Mouse (Mus musculus) splenic B cell, adult 2 months (primary cell): ENCODE results near the gene Ubxn10.

Source experiments
- DNase-seq: peaks from one replicate; pipeline ENCODE4 v3.0.0-alpha.2; 2011; ENCODE audit warnings: low read depth, low spot score
- H3K27me3 ChIP-seq: 2 replicates; pipeline ENCODE4 v1.6.1; 2012; ENCODE audit warnings: mild to moderate bottlenecking, low read length, moderate library complexity, mixed read lengths; ENCODE audit not compliant: control insufficient read depth, poor library complexity, insufficient read depth, severe bottlenecking
- H3K36me3 ChIP-seq: 2 replicates; pipeline ENCODE4 v1.6.1; 2012; ENCODE audit warnings: mild to moderate bottlenecking, low read length, moderate library complexity, mixed read lengths; ENCODE audit not compliant: control insufficient read depth, poor library complexity, insufficient read depth, severe bottlenecking

The Ubxn10 gene

DNA sequence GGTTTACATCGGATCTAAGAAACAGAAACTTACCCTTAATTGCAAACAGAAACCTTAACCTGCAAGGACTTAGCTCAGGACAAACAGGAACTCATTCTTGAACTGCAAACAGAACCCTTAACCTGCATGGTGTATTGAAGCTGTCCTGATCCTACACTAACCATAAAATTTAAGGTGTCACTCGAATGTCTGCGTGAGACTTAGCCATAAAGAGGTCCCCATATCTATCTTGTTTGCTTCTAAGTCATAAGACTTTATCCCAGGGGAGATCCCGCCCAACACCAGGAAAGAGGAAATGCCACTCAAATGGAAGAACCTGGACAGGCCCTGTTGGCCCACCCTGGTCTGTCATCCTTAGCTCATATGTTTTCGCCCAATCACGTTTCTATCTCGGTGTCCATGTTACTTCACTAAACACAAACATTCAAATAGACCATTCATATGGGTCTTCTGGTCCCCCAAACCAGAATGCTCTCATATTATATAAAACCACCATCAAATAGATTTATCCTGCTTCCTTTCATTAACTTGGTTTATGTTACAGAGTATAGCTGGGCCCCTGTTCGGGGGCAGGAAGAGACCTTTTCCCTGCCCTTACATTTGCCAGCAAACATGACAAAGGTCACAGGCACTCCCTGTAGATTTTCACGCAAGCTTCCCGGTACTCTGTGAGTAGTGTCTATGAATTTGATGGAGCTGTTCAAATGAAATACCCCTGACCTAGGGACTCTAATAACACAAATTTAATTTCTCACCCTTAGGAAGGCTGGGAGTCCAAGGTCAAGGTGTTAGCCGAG, 66.7 kb downstream of the Ubxn10 start:
- no peaks in the 10 kb centered on the region for H3K36me3 ChIP-seq
- no peaks in the 10 kb centered on the region for H3K27me3 ChIP-seq
- DNase-seq: no peak

DNA sequence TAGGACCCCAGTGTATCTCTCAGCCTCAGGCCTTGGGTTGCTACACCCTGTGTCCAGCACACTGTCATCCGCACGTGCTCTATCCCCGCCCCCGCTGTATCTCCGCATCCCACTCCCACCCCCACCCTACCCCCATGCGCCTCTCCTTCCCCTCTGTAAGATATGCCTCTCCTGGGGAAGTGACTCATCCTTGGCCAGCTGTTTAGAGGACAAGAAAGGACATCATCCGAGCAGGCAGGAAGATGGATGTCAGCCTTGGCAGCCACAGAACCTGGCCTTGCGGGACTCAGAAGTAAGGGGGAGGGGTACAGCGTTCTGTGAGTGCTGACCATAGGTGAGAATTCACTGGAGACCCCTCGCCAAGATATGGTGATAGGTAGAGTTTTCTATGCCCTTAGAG, 70.4 kb downstream of the Ubxn10 start:
- DNase-seq: no peak
- H3K27me3 ChIP-seq: no peaks in the 10 kb centered on the region
- no peaks in the 10 kb centered on the region for H3K36me3 ChIP-seq

DNA sequence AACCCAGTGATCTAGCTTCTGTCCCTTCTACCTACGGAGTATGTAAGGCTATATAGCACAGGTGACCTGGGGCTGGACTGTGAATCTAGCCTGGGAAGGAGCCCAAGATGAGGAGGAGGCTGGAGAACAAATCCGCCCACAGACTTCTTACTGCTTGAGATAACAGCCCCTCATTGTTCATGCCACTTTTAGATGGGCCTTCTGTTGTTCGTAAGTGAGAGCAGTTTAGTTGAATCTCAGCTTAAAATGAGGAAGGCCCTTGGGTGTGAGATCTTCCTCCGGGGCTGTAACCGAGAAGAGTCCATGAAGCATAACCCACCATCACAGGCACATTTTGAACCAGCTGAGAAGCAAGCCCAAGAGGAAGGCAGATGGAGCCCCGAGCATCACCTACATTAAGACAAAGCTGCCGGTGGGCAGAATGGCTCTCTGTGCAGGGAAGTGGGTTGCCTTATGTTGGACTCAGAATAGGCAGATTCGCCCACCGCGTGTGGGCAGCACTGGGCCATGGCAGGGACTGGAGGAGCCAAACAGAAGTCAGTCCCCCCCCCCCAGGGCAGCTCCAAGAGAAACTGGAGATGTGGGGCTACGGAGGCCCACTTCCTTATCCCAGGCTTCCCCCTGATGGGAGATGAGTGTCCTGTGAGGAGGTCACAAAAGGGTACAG, 76.9 kb downstream of the Ubxn10 start:
- no peak for DNase-seq
- Histone ChIP-seq H3K27me3 (no peaks in the 10 kb centered on the region), H3K36me3 (no peaks in the 10 kb centered on the region)
